Mouse (Mus musculus): Measurements from ENCODE around the gene Gpr137b.
"Not testable (repeated sequence)": the region's sequence is repeated elsewhere in the genome, so short reads cannot be mapped to it uniquely, and the experiment has no call there.

The Gpr137b gene

GRCm38 (mm10) chr13:13363536-13363935 is 30.3 kb downstream of the Gpr137b start:
- DNase-seq: peak; percentile 56 to 75

DNA sequence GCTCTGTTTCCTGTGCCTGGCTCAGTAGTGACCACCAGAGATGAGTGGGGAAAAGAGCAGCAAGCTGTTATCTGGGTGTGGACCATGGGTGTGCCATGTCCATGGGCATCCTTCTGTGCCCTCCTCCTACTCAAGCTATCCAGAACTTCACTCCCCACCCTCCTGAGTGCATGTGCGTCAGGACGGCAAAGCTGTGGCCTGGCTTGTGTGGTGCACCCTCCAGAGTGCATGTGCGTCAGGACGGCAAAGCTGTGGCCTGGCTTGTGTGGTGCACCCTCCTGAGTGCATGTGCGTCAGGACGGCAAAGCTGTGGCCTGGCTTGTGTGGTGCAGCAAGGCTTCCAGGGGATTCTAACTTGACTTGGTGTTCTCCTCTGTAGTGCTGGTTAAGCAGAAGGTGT is 31.6 kb downstream of the Gpr137b start:
- DNase-seq: not testable (repeated sequence)

- DNase-seq: peak in 1 of 2 experiments; percentile 29
Observed at GRCm38 (mm10) chr13:13360045-13360444, 33.8 kb downstream of the Gpr137b start.

DNA sequence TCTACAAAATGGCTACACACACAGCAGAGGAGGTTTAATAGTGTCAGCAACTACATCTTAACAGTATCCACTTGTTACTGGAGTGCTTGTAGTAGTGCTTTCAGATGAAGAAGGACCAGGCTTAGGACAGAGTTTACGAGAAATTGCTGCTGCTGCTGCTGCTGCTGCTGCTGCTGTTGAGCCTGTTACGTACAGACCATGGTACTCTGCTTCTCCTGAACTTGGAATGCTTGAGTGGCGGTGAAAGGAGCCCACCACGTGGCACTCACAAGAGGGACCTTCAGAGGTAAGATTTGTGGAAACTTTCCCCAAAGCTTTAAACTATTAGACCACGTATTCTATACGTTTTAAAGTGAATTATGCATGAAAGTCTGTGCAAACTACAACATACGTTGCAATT is 35.2 kb downstream of the Gpr137b start:
- DNase-seq: not testable (repeated sequence)

DNA sequence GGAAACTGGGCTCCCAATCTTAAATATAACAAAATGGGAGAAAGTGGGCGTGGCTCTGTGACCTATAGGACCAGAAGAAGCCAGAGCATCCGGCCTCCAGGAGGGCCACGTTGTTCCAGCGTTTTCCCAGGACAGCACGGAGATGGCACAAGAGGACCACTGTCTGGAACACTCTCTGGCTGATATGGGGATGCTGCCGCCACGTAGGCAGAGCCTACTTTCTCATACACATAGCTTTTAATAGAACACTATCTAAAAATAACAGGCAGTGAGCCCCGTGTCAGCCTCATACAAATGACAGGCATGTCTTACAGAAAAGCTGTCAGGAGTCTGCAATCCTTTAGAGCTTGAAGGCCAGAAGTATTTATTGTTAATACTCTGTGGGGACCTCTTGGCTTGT is 35.7 kb downstream of the Gpr137b start:
- not testable (repeated sequence) for DNase-seq

DNA sequence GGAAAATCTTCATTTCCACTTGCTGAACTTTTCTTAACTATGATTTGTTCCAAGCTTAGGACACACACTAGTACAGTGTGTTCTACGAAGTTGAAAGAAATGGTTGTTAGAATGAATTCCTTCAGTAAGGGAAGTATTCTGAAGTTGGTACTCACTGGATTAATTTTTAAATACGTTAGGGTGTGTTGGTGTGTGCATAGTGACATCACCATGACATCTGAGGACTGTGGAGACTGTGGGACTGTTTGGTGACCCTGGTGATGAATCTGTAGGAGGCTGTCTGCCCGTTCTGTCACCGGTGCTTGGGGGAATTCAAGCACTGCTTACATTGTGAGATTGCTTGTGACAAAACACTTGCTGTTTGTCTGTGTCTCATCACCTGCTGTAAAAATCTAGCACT is 41.7 kb downstream of the Gpr137b start:
- not testable (repeated sequence) for DNase-seq

- DNase-seq: not testable (repeated sequence)
Observed at GRCm38 (mm10) chr13:13350681-13351080, 43.1 kb downstream of the Gpr137b start.

- DNase-seq: peak; percentile 84 to 95
Observed at GRCm38 (mm10) chr13:13349288-13349687, 44.5 kb downstream of the Gpr137b start.

DNA sequence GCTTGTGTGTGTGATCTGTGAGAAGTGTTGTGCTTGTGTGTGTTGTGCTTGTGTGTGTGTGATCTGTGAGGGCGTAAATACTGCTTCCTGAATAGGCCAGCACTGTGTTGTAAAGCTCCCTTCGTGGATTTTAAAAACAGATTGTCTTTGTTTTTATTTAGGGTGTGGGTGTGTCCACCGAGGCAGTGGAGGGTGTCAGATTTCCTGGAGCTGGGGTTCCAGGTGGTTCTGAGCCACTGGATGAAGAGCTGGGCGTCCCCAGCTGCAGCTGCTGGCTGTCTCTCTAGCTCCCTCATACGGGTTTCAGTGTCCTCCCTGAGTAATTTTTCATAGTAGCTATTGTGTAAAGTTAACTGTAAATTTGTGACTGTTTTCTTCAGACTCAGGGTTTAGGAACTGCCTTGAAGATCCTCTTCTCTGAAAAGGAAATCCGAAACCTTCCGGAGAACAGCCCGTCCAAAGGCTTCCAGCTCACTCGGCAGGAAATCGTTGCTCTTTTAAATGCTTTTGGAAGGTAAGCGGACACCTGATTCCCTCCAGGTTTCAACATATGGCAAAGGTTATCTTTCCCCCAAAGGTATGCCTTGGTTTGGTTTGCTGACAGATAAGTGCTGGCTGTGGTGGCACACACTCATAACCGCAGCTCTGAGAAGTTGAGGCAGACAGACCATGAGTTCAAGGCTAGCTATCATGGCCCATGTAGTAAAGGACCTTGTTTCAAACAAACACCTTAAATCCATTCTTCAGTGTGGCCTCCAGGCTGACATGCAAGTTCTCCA is 46.0 kb downstream of the Gpr137b start:
- not testable (repeated sequence) for DNase-seq

DNA sequence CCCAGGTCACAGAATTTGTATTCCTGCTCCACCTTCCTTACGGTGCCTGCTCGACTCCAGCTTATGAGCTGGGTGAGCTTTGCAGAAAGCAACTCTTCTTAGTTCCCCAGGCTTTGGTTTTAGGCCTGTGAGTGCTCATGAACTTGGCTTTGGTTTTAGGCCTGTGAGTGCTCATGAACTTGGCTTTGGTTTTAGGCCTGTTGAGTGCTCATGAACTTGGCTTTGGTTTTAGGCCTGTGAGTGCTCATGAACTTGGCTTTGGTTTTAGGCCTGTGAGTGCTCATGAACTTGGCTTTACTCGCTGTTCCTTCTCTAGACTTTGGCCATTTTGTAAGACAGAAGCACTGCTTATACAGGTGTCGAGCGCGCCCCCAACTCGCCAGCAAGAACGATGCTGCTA is 56.5 kb downstream of the Gpr137b start:
- not testable (repeated sequence) for DNase-seq

DNA sequence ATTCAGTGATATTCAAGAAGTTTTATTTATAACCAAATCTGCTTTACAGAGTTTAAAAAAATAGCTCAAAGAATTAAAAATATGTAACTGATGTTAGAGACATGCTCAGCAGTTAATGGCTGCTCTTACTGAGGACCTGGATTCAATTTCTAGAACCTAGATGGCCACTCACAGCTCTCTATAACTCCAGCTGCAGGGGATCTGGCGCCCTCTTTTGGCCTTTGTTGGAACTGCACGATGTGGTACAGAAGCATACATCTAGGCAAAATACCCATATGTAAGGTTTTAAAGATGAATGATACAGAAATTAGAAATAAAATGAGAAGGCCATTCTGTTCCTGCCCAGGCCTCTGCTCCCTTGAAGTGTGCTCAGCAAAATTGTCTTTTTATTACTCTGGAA is 64.9 kb downstream of the Gpr137b start:
- peak; percentile 56 to 87 for DNase-seq

Measured in kidney, postnatal 36 days (tissue).